Mouse (Mus musculus) midbrain, embryonic 13.5 days (tissue): ENCODE results near the gene Pde4dip. TPM values are rescaled to one million over a fixed set of nuclear protein-coding genes. Genes with fewer than 3 reads are reported as not detected.

ENCODE experiments used
- ATAC-seq: fragments of 200-750 bp; cut with Nextera tagmentation; 2 replicates; pipeline ENCODE4 v1.8.0; 2017; ENCODE audit warnings: mild to moderate bottlenecking, moderate TSS enrichment, moderate library complexity
- H3K27ac ChIP-seq: fragments of 300-500 bp; sonication (generic); 2 replicates; pipeline ENCODE4 v1.5.1; 2015; ENCODE audit warnings: inconsistent platforms, mild to moderate bottlenecking, moderate library complexity
- H3K27me3 ChIP-seq: fragments of 300-500 bp; sonication (generic); 2 replicates; pipeline ENCODE4 v1.6.1; 2015; ENCODE audit warnings: mild to moderate bottlenecking, inconsistent platforms
- H3K36me3 ChIP-seq: fragments of 300-500 bp; sonication (generic); 2 replicates; pipeline ENCODE4 v1.6.1; 2015; ENCODE audit warnings: mild to moderate bottlenecking, inconsistent platforms
- H3K4me1 ChIP-seq: fragments of 300-500 bp; sonication (generic); replicated peaks from 2 replicates; pipeline ENCODE4 v1.6.1; 2015; ENCODE audit warnings: inconsistent platforms
- H3K4me2 ChIP-seq: fragments of 300-500 bp; sonication (generic); replicated peaks from 2 replicates; pipeline ENCODE4 v1.6.1; 2015; ENCODE audit warnings: moderate library complexity, mild to moderate bottlenecking, inconsistent platforms
- H3K4me3 ChIP-seq: fragments of 300-500 bp; sonication (generic); replicated peaks from 2 replicates; pipeline ENCODE4 v1.5.1; 2015; ENCODE audit warnings: mild to moderate bottlenecking, inconsistent platforms
- H3K9ac ChIP-seq: fragments of 300-500 bp; sonication (generic); replicated peaks from 2 replicates; pipeline ENCODE4 v1.6.1; 2015; ENCODE audit warnings: mild to moderate bottlenecking, inconsistent platforms
- H3K9me3 ChIP-seq: fragments of 300-500 bp; sonication (generic); 2 replicates; pipeline ENCODE4 v1.6.1; 2016; ENCODE audit warnings: mild to moderate bottlenecking, inconsistent platforms
- whole genome bisulfite sequencing: fragments of 180-500 bp; shearing (Covaris S2); methylation state at CpG from one replicate; pipeline ENCODE4 v1.1.7; 2015; 5-methylcytosine and 5-hydroxymethylcytosine counted together
- polyA plus RNA-seq: library from polyadenylated mRNA; unstranded; fragments of >200 nt; fragmentation: Nextera tagmentation; extraction: Ambion mirVana; gene quantifications from 2 replicates; pipeline ENCODE4 v1.2.1, GENCODE M21; 2015

Gene Pde4dip
- polyA plus RNA-seq, 1 experiment from 2014 or later = 46.6 TPM

GRCm38 (mm10) chr3:97755411-97755810 lies 133.1 kb downstream of the Pde4dip start:
- ATAC-seq = no peak
- Histone ChIP-seq H3K4me2 (no peak overlapping the region), H3K9me3 (no peaks in the 10 kb centered on the region), H3K27ac (no peak overlapping the region), H3K4me3 (no peak overlapping the region), H3K27me3 (no peaks in the 10 kb centered on the region), H3K4me1 (no peaks in the 10 kb centered on the region), H3K36me3 (peaks cover 82% of the 10 kb centered on the region), H3K9ac (no peak overlapping the region)
- 93% methylated on average over 14 of the region's 14 CpGs for WGBS

GRCm38 (mm10) chr3:97752901-97753300 lies 135.6 kb downstream of the Pde4dip start:
- no peaks in the 10 kb centered on the region for H3K9me3 ChIP-seq
- H3K36me3 ChIP-seq = peaks cover 95% of the 10 kb centered on the region
- no peak overlapping the region for H3K4me3 ChIP-seq
- no peak for ATAC-seq
- no peak overlapping the region for H3K9ac ChIP-seq
- H3K27me3 ChIP-seq = no peaks in the 10 kb centered on the region
- no peaks in the 10 kb centered on the region for H3K4me1 ChIP-seq
- 84% methylated on average over 3 of the region's 3 CpGs for WGBS
- no peak overlapping the region for H3K4me2 ChIP-seq
- no peak overlapping the region for H3K27ac ChIP-seq

- no peak for ATAC-seq
- WGBS = 95% methylated on average over 21 of the region's 21 CpGs
Measured at GRCm38 (mm10) chr3:97751566-97751965, 136.9 kb downstream of the Pde4dip start.

GRCm38 (mm10) chr3:97748789-97749188 lies 139.7 kb downstream of the Pde4dip start:
- H3K27ac ChIP-seq = no peak overlapping the region
- no peak for ATAC-seq
- H3K4me2 ChIP-seq = no peak overlapping the region
- H3K9ac ChIP-seq = no peak overlapping the region
- no peak overlapping the region for H3K4me3 ChIP-seq
- no peaks in the 10 kb centered on the region for H3K27me3 ChIP-seq
- H3K9me3 ChIP-seq = no peaks in the 10 kb centered on the region
- no peaks in the 10 kb centered on the region for H3K4me1 ChIP-seq
- WGBS = 95% methylated on average over 10 of the region's 10 CpGs
- H3K36me3 ChIP-seq = peaks cover 96% of the 10 kb centered on the region

More at GRCm38 (mm10) chr3:97751566-97751965, 136.9 kb downstream of the Pde4dip start:
- H3K4me3 ChIP-seq = no peak overlapping the region
- no peaks in the 10 kb centered on the region for H3K27me3 ChIP-seq
- no peaks in the 10 kb centered on the region for H3K4me1 ChIP-seq
- peaks cover 94% of the 10 kb centered on the region for H3K36me3 ChIP-seq
- no peak overlapping the region for H3K9ac ChIP-seq
- no peak overlapping the region for H3K27ac ChIP-seq
- no peaks in the 10 kb centered on the region for H3K9me3 ChIP-seq
- H3K4me2 ChIP-seq = no peak overlapping the region

GRCm38 (mm10) chr3:97742841-97743240 lies 145.7 kb downstream of the Pde4dip start:
- Histone ChIP-seq H3K9ac (no peak overlapping the region), H3K4me2 (no peak overlapping the region), H3K27me3 (no peaks in the 10 kb centered on the region), H3K36me3 (peaks cover 95% of the 10 kb centered on the region), H3K4me1 (no peaks in the 10 kb centered on the region), H3K27ac (no peak overlapping the region), H3K9me3 (no peaks in the 10 kb centered on the region), H3K4me3 (no peak overlapping the region)
- no peak for ATAC-seq
- WGBS = 96% methylated on average over 8 of the region's 8 CpGs

GRCm38 (mm10) chr3:97735575-97735974 lies 152.9 kb downstream of the Pde4dip start:
- Histone ChIP-seq H3K4me2 (no peak overlapping the region), H3K9ac (no peak overlapping the region), H3K27me3 (no peaks in the 10 kb centered on the region), H3K9me3 (no peaks in the 10 kb centered on the region), H3K4me3 (no peak overlapping the region), H3K27ac (no peak overlapping the region), H3K4me1 (no peaks in the 10 kb centered on the region), H3K36me3 (peaks cover 34% of the 10 kb centered on the region)
- no peak for ATAC-seq
- 91% methylated on average over 5 of the region's 5 CpGs for WGBS

- no peak overlapping the region for H3K27ac ChIP-seq
- no peak overlapping the region for H3K4me2 ChIP-seq
- no peaks in the 10 kb centered on the region; the same call in 1 of the 2 replicates for H3K4me1 ChIP-seq
- H3K27me3 ChIP-seq = no peaks in the 10 kb centered on the region
- H3K36me3 ChIP-seq = peaks cover 21% of the 10 kb centered on the region
- no peak overlapping the region for H3K4me3 ChIP-seq
- no peaks in the 10 kb centered on the region for H3K9me3 ChIP-seq
- ATAC-seq = no peak
- no peak overlapping the region for H3K9ac ChIP-seq
- 74% methylated on average over 4 of the region's 4 CpGs for WGBS
Measured at GRCm38 (mm10) chr3:97734259-97734658, 154.2 kb downstream of the Pde4dip start.

- Histone ChIP-seq H3K36me3 (peaks cover 9% of the 10 kb centered on the region), H3K4me3 (no peak overlapping the region), H3K9me3 (no peaks in the 10 kb centered on the region), H3K27me3 (no peaks in the 10 kb centered on the region), H3K4me1 (no peaks in the 10 kb centered on the region; the same call in 1 of the 2 replicates), H3K4me2 (no peak overlapping the region), H3K27ac (no peak overlapping the region), H3K9ac (no peak overlapping the region)
- ATAC-seq = no peak
- WGBS = 93% methylated on average over 6 of the region's 6 CpGs
Measured at GRCm38 (mm10) chr3:97732622-97733021, 155.9 kb downstream of the Pde4dip start.

GRCm38 (mm10) chr3:97730624-97731023 lies 157.9 kb downstream of the Pde4dip start:
- no peaks in the 10 kb centered on the region for H3K27me3 ChIP-seq
- 71% methylated on average over 7 of the region's 7 CpGs for WGBS
- H3K9ac ChIP-seq = no peak overlapping the region
- H3K9me3 ChIP-seq = no peaks in the 10 kb centered on the region
- H3K4me2 ChIP-seq = no peak overlapping the region
- H3K36me3 ChIP-seq = no peaks in the 10 kb centered on the region
- no peaks in the 10 kb centered on the region; the same call in 1 of the 2 replicates for H3K4me1 ChIP-seq
- no peak overlapping the region for H3K27ac ChIP-seq
- no peak overlapping the region for H3K4me3 ChIP-seq
- ATAC-seq = no peak

GRCm38 (mm10) chr3:97730131-97730530 lies 158.4 kb downstream of the Pde4dip start:
- WGBS = 50% methylated on average over 3 of the region's 3 CpGs
- H3K4me2 ChIP-seq = no peak overlapping the region

GRCm38 (mm10) chr3:97727801-97728200 lies 160.7 kb downstream of the Pde4dip start:
- H3K4me1 ChIP-seq = no peaks in the 10 kb centered on the region; the same call in 1 of the 2 replicates
- no peaks in the 10 kb centered on the region for H3K27me3 ChIP-seq
- H3K36me3 ChIP-seq = no peaks in the 10 kb centered on the region; the same call in 1 of the 2 replicates
- H3K4me3 ChIP-seq = no peak overlapping the region
- no peak overlapping the region for H3K4me2 ChIP-seq
- 74% methylated on average over 2 of the region's 2 CpGs for WGBS
- no peak for ATAC-seq
- peaks cover 10% of the 10 kb centered on the region for H3K9me3 ChIP-seq
- H3K27ac ChIP-seq = no peak overlapping the region
- no peak overlapping the region for H3K9ac ChIP-seq

More at GRCm38 (mm10) chr3:97730131-97730530, 158.4 kb downstream of the Pde4dip start:
- Histone ChIP-seq H3K9me3 (no peaks in the 10 kb centered on the region), H3K4me3 (no peak overlapping the region), H3K27ac (no peak overlapping the region), H3K36me3 (no peaks in the 10 kb centered on the region), H3K27me3 (no peaks in the 10 kb centered on the region), H3K9ac (no peak overlapping the region), H3K4me1 (no peaks in the 10 kb centered on the region; the same call in 1 of the 2 replicates)
- no peak for ATAC-seq

- Histone ChIP-seq H3K27ac (no peak overlapping the region), H3K27me3 (no peaks in the 10 kb centered on the region), H3K9me3 (peaks cover 21% of the 10 kb centered on the region), H3K4me2 (no peak overlapping the region), H3K4me1 (no peaks in the 10 kb centered on the region), H3K4me3 (no peak overlapping the region), H3K36me3 (peaks cover 6% of the 10 kb centered on the region), H3K9ac (no peak overlapping the region)
- WGBS = 83% methylated on average over 9 of the region's 9 CpGs
- no peak for ATAC-seq
Measured at GRCm38 (mm10) chr3:97719116-97719515, 169.4 kb downstream of the Pde4dip start.

GRCm38 (mm10) chr3:97715922-97716321 lies 172.6 kb downstream of the Pde4dip start:
- H3K36me3 ChIP-seq = peaks cover 6% of the 10 kb centered on the region
- WGBS = 88% methylated on average over 1 of the region's 1 CpGs
- H3K27ac ChIP-seq = no peak overlapping the region
- no peaks in the 10 kb centered on the region for H3K9me3 ChIP-seq
- H3K4me3 ChIP-seq = no peak overlapping the region
- H3K4me1 ChIP-seq = no peaks in the 10 kb centered on the region
- no peak overlapping the region for H3K9ac ChIP-seq
- H3K4me2 ChIP-seq = no peak overlapping the region
- no peak for ATAC-seq
- no peaks in the 10 kb centered on the region for H3K27me3 ChIP-seq
